29 mouse cellular contexts compared by ENCODE assay signal in the genomic region with DNA sequence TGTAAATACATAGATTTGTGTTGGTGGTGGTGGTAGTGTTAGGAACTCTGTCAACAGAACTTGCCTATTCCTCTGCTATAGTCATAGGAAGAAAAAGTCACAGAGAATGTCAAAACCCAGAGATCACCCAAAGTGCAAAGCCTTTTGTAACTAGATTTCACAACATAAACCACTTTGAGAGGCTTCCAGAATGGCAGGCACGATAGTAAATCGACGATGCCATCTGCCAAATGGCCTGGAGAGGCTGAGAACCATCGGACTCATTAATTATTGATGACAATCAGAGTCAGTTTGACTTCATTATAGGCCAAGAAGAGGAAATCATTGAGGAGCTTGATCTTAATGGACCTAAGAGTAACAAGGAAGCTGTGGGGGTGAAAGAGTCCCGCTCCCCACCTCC.
DNase-seq lines count a peak whose midpoint lies in the region; ATAC-seq and TF ChIP-seq lines count a peak whose summit lies in the region.
"Had no signal": no experiment of that assay in that cellular context is flagged by ENCODE, and none has a peak within 500 bp of the region (broad histone marks: within the 10 kb centered on the region; RNA-seq: fewer than 3 reads in every experiment).

No protein-coding gene starts in this region.

- TF ChIP-seq POLR2A in liver, adult 2 months (IDR thresholded peaks at IDR 0.05; ENCODE audit: extremely low read depth, insufficient read depth, low read length), result no peak
- no peak for TF ChIP-seq POLR2A in brain, embryonic 14.5 days (IDR thresholded peaks at IDR 0.05; ENCODE audit: borderline replicate concordance, extremely low read depth, insufficient read depth, insufficient read length, poor library complexity, severe bottlenecking)

- H3K9ac ChIP-seq in liver, adult 2 months (ENCODE audit: low read depth, low read length), result no peak overlapping the region
- H3K9ac ChIP-seq in liver, embryonic 11.5 days (ENCODE audit: low read depth, low read length), result no peak overlapping the region
- no peak overlapping the region for H3K9ac ChIP-seq in neural tube, embryonic 14.5 days (replicated peaks; ENCODE audit: low read depth, low read length)
- no peak overlapping the region for H3K9ac ChIP-seq in neural tube, embryonic 15.5 days (replicated peaks)
- H3K9ac ChIP-seq: embryonic facial prominence, embryonic 13.5 days; forebrain, postnatal 0 days; heart, embryonic 13.5 days; hindbrain, embryonic 14.5 days had no signal

- H3K4me3 ChIP-seq in liver, adult 2 months (ENCODE audit: insufficient read depth, low read depth, low read length), result no peak overlapping the region
- H3K4me3 ChIP-seq in liver, embryonic 11.5 days (ENCODE audit: low read depth, low read length), result no peak overlapping the region
- no peak overlapping the region for H3K4me3 ChIP-seq in neural tube, embryonic 14.5 days (ENCODE audit: low read depth, low read length)
- H3K4me3 ChIP-seq in neural tube, embryonic 15.5 days (replicated peaks), result no peak overlapping the region
- H3K4me3 ChIP-seq: embryonic facial prominence, embryonic 10.5 days; embryonic facial prominence, embryonic 13.5 days; erythroblast, embryonic 14.5 days; gastrocnemius, adult 2 months; heart, adult 2 months; heart, embryonic 10.5 days; heart, embryonic 13.5 days had no signal

- no peak overlapping the region for H3K27ac ChIP-seq in liver, adult 2 months (replicated peaks; ENCODE audit: insufficient read depth, low read depth, low read length)
- no peak overlapping the region for H3K27ac ChIP-seq in liver, embryonic 11.5 days (ENCODE audit: low read depth, low read length)
- H3K27ac ChIP-seq in neural tube, embryonic 14.5 days (ENCODE audit: low read depth, low read length), result no peak overlapping the region
- no peak overlapping the region for H3K27ac ChIP-seq in neural tube, embryonic 15.5 days (replicated peaks)
- H3K27ac ChIP-seq: embryonic facial prominence, embryonic 10.5 days; embryonic facial prominence, embryonic 13.5 days; gastrocnemius, adult 2 months; heart, adult 2 months; heart, embryonic 10.5 days; heart, embryonic 13.5 days; hindbrain, embryonic 14.5 days; hindbrain, postnatal 0 days had no signal

- no peaks in the 10 kb centered on the region for H3K36me3 ChIP-seq in liver, adult 2 months (ENCODE audit: control insufficient read depth, insufficient read depth, low read length)
- H3K36me3 ChIP-seq in liver, embryonic 11.5 days (ENCODE audit: control insufficient read depth, insufficient read depth, low read length), result no peaks in the 10 kb centered on the region
- no peaks in the 10 kb centered on the region for H3K36me3 ChIP-seq in neural tube, embryonic 14.5 days (ENCODE audit: control insufficient read depth, insufficient read depth, low read length)
- H3K36me3 ChIP-seq in neural tube, embryonic 15.5 days, result no peaks in the 10 kb centered on the region
- H3K36me3 ChIP-seq: embryonic facial prominence, embryonic 10.5 days; embryonic facial prominence, embryonic 13.5 days; heart, embryonic 10.5 days; heart, embryonic 13.5 days had no signal

- no peaks in the 10 kb centered on the region for H3K4me1 ChIP-seq in liver, adult 2 months (ENCODE audit: control insufficient read depth, insufficient read depth, low read length)
- no peaks in the 10 kb centered on the region for H3K4me1 ChIP-seq in liver, embryonic 11.5 days (replicated peaks; ENCODE audit: control insufficient read depth, insufficient read depth, low read length)
- H3K4me1 ChIP-seq in neural tube, embryonic 14.5 days (ENCODE audit: control insufficient read depth, insufficient read depth, low read length), result no peaks in the 10 kb centered on the region
- 0 out of 2 replicates have a peak, but pooled peaks cover 5% of the 10 kb centered on the region for H3K4me1 ChIP-seq in neural tube, embryonic 15.5 days

- H3K9me3 ChIP-seq in liver, embryonic 11.5 days (ENCODE audit: control insufficient read depth, low read length), result no peaks in the 10 kb centered on the region
- H3K9me3 ChIP-seq in neural tube, embryonic 14.5 days (ENCODE audit: control insufficient read depth, low read length), result no peaks in the 10 kb centered on the region
- H3K9me3 ChIP-seq in neural tube, embryonic 15.5 days (replicated peaks), result no peaks in the 10 kb centered on the region
- H3K9me3 ChIP-seq: embryonic facial prominence, embryonic 10.5 days; embryonic facial prominence, embryonic 13.5 days; heart, embryonic 10.5 days; heart, embryonic 13.5 days had no signal

- no peak for ATAC-seq in liver, embryonic 11.5 days (replicated peaks; ENCODE audit: low FRiP score)
- peak; percentile 38; the same call in 1 of the 2 replicates for ATAC-seq in neural tube, embryonic 14.5 days (ENCODE audit: low read depth)
- no peak for ATAC-seq in neural tube, embryonic 15.5 days (ENCODE audit: low FRiP score)
- no peak for ATAC-seq in erythroid progenitor cell, adult 5-6 weeks (replicated peaks; ENCODE audit: low FRiP score, poor library complexity, severe bottlenecking)
- ATAC-seq: forebrain, embryonic 14.5 days; forebrain, postnatal 0 days; hindbrain, postnatal 0 days; Patski had no signal

- TF ChIP-seq CTCF in liver, adult 2 months (IDR thresholded peaks at IDR 0.05; ENCODE audit: low read depth, low read length), result no peak
- TF ChIP-seq CTCF in brain, embryonic 14.5 days (IDR thresholded peaks at IDR 0.05; ENCODE audit: borderline replicate concordance, extremely low read depth, insufficient read depth, insufficient read length), result no peak

- H3K79me2 ChIP-seq in liver, adult 2 months (ENCODE audit: control insufficient read depth, insufficient read depth, low read length), result no peaks in the 10 kb centered on the region

- no peaks in the 10 kb centered on the region for H3K27me3 ChIP-seq in liver, adult 2 months (ENCODE audit: control insufficient read depth, insufficient read depth, low read length)
- H3K27me3 ChIP-seq in liver, embryonic 11.5 days (replicated peaks; ENCODE audit: control insufficient read depth, insufficient read depth, low read length), result no peaks in the 10 kb centered on the region
- H3K27me3 ChIP-seq in neural tube, embryonic 14.5 days (ENCODE audit: control insufficient read depth, insufficient read depth, low read length), result no peaks in the 10 kb centered on the region
- H3K27me3 ChIP-seq in neural tube, embryonic 15.5 days (replicated peaks), result no peaks in the 10 kb centered on the region
- H3K27me3 ChIP-seq: embryonic facial prominence, embryonic 13.5 days; heart, embryonic 13.5 days; Patski had no signal

- WGBS in liver, adult 2 months, result 52% methylated on average over 5 of the region's 5 CpGs
- WGBS in liver, embryonic 11.5 days, result 84% methylated on average over 5 of the region's 5 CpGs
- WGBS in neural tube, embryonic 14.5 days, result 42% methylated on average over 5 of the region's 5 CpGs
- WGBS in neural tube, embryonic 15.5 days, result 38% methylated on average over 5 of the region's 5 CpGs

- DNase-seq in liver, adult 2 months (ENCODE audit: extremely low read depth, low read depth, low spot score), result peak; percentile 78
- no peak for DNase-seq in liver, embryonic 11.5 days (ENCODE audit: low spot score)
- peak; percentile 8 for DNase-seq in brain, embryonic 14.5 days (ENCODE audit: low read depth)
- DNase-seq in mesoderm, embryonic 11.5 days (ENCODE audit: low read depth, low spot score), result peak; percentile 30
- no peak for DNase-seq in gastrocnemius, adult 8-10 months (ENCODE audit: low spot score in 2 of 2)
- DNase-seq: adrenal gland, adult 2 months; adrenal gland, postnatal 14 days; cerebellum, adult 11-12 months; cerebellum, adult 8-10 months; cerebellum, postnatal 36 days; embryo, embryonic 11 days; forebrain, postnatal 0 days; gastrocnemius, adult 2 months; gastrocnemius, postnatal 25 days; heart, adult 2 months; heart, postnatal 14 days; heart, postnatal 4 days had no signal

- no peak overlapping the region for H3K4me2 ChIP-seq in liver, embryonic 11.5 days
- H3K4me2 ChIP-seq in neural tube, embryonic 14.5 days (ENCODE audit: low read depth, low read length), result no peak overlapping the region
- H3K4me2 ChIP-seq in neural tube, embryonic 15.5 days, result no peak overlapping the region
- H3K4me2 ChIP-seq: embryonic facial prominence, embryonic 13.5 days; heart, embryonic 13.5 days; hindbrain, embryonic 14.5 days had no signal

Comparison
In these comparisons a context has a peak if more than half of its experiments do, and no peak if none do; other contexts are left out.
1. DNase-seq: peak in liver, adult 2 months (single experiment), brain, embryonic 14.5 days (single experiment) and mesoderm, embryonic 11.5 days (single experiment); none in liver, embryonic 11.5 days (single experiment) and gastrocnemius, adult 8-10 months (0 of 2).